Mouse (Mus musculus) small intestine, adult 2 months (tissue): ENCODE data around the gene Tmem127. TPM values are rescaled to one million over a fixed set of nuclear protein-coding genes. Genes with fewer than 3 reads are reported as not detected.
"Not testable (repeated sequence)": the region's sequence is repeated elsewhere in the genome, so short reads cannot be mapped to it uniquely, and the experiment has no call there.

ENCODE experiments used
- H3K27ac ChIP-seq: fragments of 200-500 bp; 2 replicates; pipeline ENCODE4 v1.5.1; 2012; ENCODE audit warnings: low read depth, low read length, control low read depth, inconsistent platforms; ENCODE audit not compliant: insufficient read depth
- H3K27me3 ChIP-seq: fragments of 200-500 bp; 2 replicates; pipeline ENCODE4 v1.6.1; 2012; ENCODE audit warnings: mild to moderate bottlenecking, moderate library complexity, low read length, inconsistent platforms; ENCODE audit not compliant: control insufficient read depth, insufficient read depth
- H3K36me3 ChIP-seq: fragments of 200-500 bp; 2 replicates; pipeline ENCODE4 v1.6.1; 2012; ENCODE audit warnings: mild to moderate bottlenecking, low read length, control low read depth, inconsistent platforms; ENCODE audit not compliant: control insufficient read depth, insufficient read depth
- H3K4me1 ChIP-seq: fragments of 200-500 bp; 2 replicates; pipeline ENCODE4 v1.6.1; 2012; ENCODE audit warnings: low read length, inconsistent platforms, mixed read lengths; ENCODE audit not compliant: control insufficient read depth, insufficient read depth, insufficient read length
- H3K4me3 ChIP-seq: fragments of 200-500 bp; 2 replicates; pipeline ENCODE4 v1.5.1; 2012; ENCODE audit warnings: low read depth, mild to moderate bottlenecking, control low read depth, inconsistent platforms, low read length, moderate library complexity
- CTCF ChIP-seq: fragments of 200-500 bp; IDR thresholded peaks from 2 replicates; pipeline ENCODE4 v1.5.1; 2012; ENCODE audit warnings: low read depth, mild to moderate bottlenecking, control low read depth, inconsistent platforms, low read length, moderate library complexity, mixed read lengths; ENCODE audit not compliant: insufficient replicate concordance, insufficient read length; ENCODE audit errors: extremely low read depth
- POLR2A ChIP-seq: fragments of 200-500 bp; IDR thresholded peaks from 2 replicates; pipeline ENCODE4 v1.6.1; 2012; ENCODE audit warnings: low read depth, mild to moderate bottlenecking, control low read depth, inconsistent platforms, low read length, moderate library complexity
- WGBS: fragments of 180-500 bp; shearing (Covaris S2); methylation state at CpG from one replicate; pipeline ENCODE4 v1.1.7; 2018; 5-methylcytosine and 5-hydroxymethylcytosine counted together
- polyA plus RNA-seq: library from polyadenylated mRNA; depleted of rRNA; stranded (reverse); fragments of >200 nt; gene quantifications from 2 replicates; pipeline ENCODE4 v1.2.3, GENCODE M21; 2012; rRNA removed

The Tmem127 gene
- 67.2 and 183 TPM in 2 replicates for polyA plus RNA-seq

DNA sequence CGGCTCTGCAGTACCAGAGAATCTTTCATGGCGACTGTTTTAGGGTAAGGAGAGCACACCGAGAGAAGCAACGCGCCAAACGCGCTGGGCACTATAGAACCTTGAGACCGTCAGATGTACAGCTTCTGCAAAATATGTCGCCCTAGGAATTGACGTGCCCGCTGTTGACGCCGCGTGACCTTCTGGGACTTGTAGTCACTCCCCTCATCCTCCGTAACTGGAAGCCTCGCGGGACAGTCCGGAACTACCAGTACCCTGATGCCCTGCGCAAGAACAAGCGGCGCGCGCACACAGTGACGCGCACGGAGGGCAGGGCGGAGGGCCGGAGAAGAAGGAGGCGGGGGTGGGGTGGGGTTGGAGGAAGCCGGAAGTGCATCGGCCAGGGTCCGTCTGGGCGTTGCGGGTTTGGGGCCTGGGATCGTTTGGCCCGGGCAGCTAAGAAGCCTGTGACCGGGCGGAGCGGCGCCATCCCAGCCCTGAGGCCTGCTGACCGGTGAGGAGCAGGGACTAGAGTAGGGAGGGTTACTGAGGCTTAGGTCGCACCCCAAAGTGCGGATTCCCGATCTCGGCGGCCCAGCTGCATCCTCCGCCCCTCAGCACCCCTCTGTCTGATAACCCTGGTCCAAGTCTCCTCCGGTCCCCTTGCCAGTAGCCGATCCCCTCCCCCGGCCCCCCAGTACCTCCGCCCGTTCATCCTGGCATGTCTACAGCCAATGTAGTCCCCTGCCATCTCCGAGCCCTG is at the start of gene Tmem127, which contains the start of gene Ciao1:
Gene Tmem127, plus strand, starts transcription at position 317 of the 742 bp plus-strand sequence.
Gene Ciao1, minus strand, starts transcription at position 225 of the 742 bp plus-strand sequence.
- Histone ChIP-seq H3K27me3 (no peaks in the 10 kb centered on the region), H3K4me1 (peaks cover 11% of the 10 kb centered on the region), H3K27ac (peak within 1 kb of the TSS; percentile 47), H3K36me3 (peaks cover 23% of the 10 kb centered on the region), H3K4me3 (peak within 1 kb of the TSS; percentile 91)
- TF ChIP-seq CTCF (no peak), POLR2A (peak; percentile 82; the same call in 1 of the 2 replicates)
- 1% methylated on average over 53 of the region's 53 CpGs for WGBS

GRCm38 (mm10) chr2:127204932-127205331 is 42.8 kb upstream of the Tmem127 start:
- H3K36me3 ChIP-seq: peaks cover 7% of the 10 kb centered on the region; the same call in 1 of the 2 replicates
- no peak overlapping the region for H3K27ac ChIP-seq
- H3K27me3 ChIP-seq: no peaks in the 10 kb centered on the region
- TF ChIP-seq CTCF (peak; percentile 55; the same call in 1 of the 2 replicates), POLR2A (no peak)
- no peak overlapping the region for H3K4me3 ChIP-seq
- H3K4me1 ChIP-seq: no peaks in the 10 kb centered on the region
- 29% methylated on average over 3 of the region's 3 CpGs for WGBS

DNA sequence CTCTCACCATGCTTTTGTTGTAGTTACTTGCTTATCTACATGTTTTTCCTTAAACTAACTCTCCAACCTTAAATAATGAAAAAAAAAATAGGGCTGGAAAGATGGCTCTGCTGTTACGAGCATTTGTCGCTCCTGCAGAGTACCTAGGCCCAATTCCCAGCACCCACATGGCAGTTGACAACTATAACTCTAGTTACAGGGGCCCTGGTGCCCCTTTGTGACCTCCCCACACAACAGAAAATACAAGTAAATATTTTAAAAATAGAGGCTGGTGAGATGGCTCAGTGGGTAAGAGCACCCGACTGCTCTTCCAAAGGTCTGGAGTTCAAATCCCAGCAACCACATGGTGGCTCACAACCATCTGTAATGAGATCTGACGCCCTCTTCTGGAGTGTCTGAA is 41.8 kb upstream of the Tmem127 start:
- H3K36me3 ChIP-seq: peaks cover 13% of the 10 kb centered on the region
- H3K27ac ChIP-seq, H3K4me1 ChIP-seq, H3K27me3 ChIP-seq, H3K4me3 ChIP-seq: not testable (repeated sequence)
- 85% methylated on average over 4 of the region's 4 CpGs for WGBS

DNA sequence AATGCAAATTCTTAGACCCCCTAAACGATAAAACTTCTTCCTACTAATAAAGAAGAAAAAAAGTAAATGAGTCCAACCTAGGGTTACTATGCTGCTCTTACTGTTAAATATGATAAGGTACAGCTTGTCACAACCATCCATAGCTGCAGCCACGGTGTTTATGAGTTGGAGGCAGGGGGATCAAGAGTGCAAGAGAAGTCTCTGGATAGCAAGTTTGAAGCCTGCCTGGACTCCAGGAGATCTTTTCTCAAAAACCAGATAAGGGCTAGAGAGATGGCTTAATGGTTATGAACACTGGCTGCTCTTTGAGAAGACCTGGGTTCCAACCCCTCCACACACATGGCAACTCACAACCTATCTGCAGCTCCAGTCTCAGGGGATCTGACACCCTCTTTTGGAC is 40.8 kb upstream of the Tmem127 start:
- no peaks in the 10 kb centered on the region for H3K27me3 ChIP-seq
- WGBS: 92% methylated on average over 2 of the region's 2 CpGs
- no peak for TF ChIP-seq POLR2A
- no peak for TF ChIP-seq CTCF
- H3K4me3 ChIP-seq: no peak overlapping the region
- H3K4me1 ChIP-seq: no peaks in the 10 kb centered on the region
- H3K36me3 ChIP-seq: peaks cover 21% of the 10 kb centered on the region
- H3K27ac ChIP-seq: no peak overlapping the region

DNA sequence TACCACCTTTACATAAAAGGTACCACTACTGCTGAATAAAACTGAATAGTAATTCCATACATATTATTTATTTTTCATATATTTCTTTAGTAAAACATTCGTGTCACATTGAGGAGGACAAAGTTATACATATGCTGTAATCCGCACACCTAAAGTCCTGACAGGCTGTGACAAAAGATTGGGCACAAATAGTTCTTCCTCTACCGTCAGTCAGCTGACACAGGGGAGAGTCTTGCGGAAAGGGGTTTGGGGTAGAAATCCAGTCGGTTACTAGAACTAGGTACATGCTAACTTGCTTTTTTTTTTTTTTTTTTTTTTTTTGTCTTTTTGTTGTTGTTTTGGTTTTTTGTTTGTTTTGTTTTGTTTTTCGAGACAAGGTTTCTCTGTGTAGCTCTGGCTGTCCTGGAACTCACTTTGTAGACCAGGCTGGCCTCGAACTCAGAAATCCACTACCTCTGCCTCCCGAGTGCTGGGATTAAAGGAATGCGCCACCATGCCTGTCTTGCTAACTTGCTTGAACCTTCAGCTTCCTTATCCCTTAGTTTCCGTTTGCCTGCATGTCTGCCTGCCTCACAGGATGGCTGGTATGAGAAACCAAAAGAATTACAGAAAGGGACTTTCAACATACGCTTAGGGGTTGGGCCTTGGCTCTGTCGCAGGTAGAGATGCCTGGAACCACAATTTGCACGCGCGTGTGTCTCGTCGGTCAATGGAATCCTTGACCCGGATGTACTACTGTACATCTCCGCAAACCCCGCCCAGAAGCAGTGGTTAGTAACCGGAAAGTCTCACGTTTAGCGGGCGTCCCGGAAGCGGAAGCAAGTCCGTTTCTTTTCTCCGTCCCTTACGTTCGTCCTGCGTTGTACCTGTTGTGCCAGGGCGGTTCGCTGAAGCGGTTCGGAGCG is 39.9 kb upstream of the Tmem127 start, which contains the start of the genes 1810024B03Rik and Snrnp200:
Gene 1810024B03Rik, minus strand, starts transcription at position 734 of the 905 bp plus-strand sequence.
Gene Snrnp200, plus strand, starts transcription at position 840 of the 905 bp plus-strand sequence.
- H3K36me3 ChIP-seq: peaks cover 28% of the 10 kb centered on the region
- no peaks in the 10 kb centered on the region for H3K4me1 ChIP-seq
- H3K27me3 ChIP-seq: no peaks in the 10 kb centered on the region
- WGBS: 10% methylated on average over 36 of the region's 36 CpGs
- peak within 1 kb of the TSS; percentile 62 for H3K27ac ChIP-seq
- peak within 1 kb of the TSS; percentile 92 for H3K4me3 ChIP-seq
- TF ChIP-seq CTCF (no peak), POLR2A (peak; percentile 47)

DNA sequence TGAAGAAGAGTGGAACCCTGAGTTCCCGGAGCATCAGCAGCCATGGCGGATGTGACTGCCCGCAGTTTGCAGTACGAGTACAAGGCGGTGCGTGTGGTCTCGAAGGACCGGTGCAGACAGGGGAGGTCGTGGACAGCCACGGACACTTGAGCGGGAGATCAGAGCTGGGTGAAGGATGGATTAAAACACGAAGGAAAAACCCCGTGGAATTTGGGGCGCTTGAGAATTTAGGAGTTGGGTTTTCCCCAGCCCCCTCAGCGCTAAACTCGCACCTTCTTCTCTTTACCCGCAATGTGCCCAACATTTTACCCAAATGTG is 39.3 kb upstream of the Tmem127 start:
- Histone ChIP-seq H3K36me3 (peaks cover 31% of the 10 kb centered on the region), H3K27me3 (no peaks in the 10 kb centered on the region), H3K4me3 (peak overlapping the region; percentile 92), H3K4me1 (no peaks in the 10 kb centered on the region), H3K27ac (peak overlapping the region; percentile 62)
- WGBS: under 1% methylated on average over 17 of the region's 17 CpGs
- TF ChIP-seq CTCF (no peak), POLR2A (no peak)

DNA sequence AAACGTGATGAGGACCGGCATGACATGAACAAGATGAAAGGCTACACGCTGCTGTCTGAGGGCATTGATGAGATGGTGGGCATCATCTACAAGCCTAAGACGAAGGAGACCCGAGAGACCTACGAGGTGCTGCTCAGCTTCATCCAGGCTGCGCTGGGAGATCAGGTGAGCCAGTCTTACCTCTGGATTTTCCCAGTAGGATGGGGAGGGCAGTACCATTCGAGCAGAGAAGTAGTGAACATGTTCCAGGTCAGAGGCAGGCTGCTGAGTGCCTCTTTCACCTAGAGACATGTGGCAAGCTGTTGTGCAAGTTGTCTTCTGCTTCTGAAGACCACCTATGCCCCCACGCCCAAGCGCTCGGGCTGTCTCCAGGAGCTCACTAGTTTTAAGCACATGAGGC is 37.0 kb upstream of the Tmem127 start:
- WGBS: 94% methylated on average over 11 of the region's 11 CpGs
- H3K27me3 ChIP-seq: no peaks in the 10 kb centered on the region
- H3K4me3 ChIP-seq: no peak overlapping the region
- no peak for TF ChIP-seq POLR2A
- TF ChIP-seq CTCF: no peak
- H3K36me3 ChIP-seq: peaks cover 46% of the 10 kb centered on the region
- H3K27ac ChIP-seq: no peak overlapping the region
- no peaks in the 10 kb centered on the region for H3K4me1 ChIP-seq
